Comparison of ENCODE assay signal across 8 mouse cellular contexts in genomic region chr12:85192461-85193108, GRCm38 (mm10). TPM values are rescaled to one million over a fixed set of nuclear protein-coding genes. Genes with fewer than 3 reads are reported as not detected.
DNase-seq lines count a peak whose midpoint lies in the region; ATAC-seq lines count a peak whose summit lies in the region.

No protein-coding gene starts in this region.

- H3K9me3 ChIP-seq in lung, embryonic 16.5 days (ENCODE audit: control insufficient read depth, low read length): no peaks in the 10 kb centered on the region

- no peak for ATAC-seq in CD4-positive, CD25-positive, alpha-beta regulatory T cell, adult 4 months
- ATAC-seq in lung, embryonic 16.5 days (ENCODE audit: low read depth): peak; percentile 44

- no peaks in the 10 kb centered on the region for H3K27me3 ChIP-seq in lung, embryonic 16.5 days (ENCODE audit: control insufficient read depth, insufficient read depth, low read depth, low read length)

- no peak overlapping the region for H3K4me3 ChIP-seq in lung, embryonic 16.5 days (ENCODE audit: low read length)

- H3K27ac ChIP-seq in lung, embryonic 16.5 days (ENCODE audit: low read length): peak overlapping the region; percentile 50; the same call in 1 of the 2 replicates

- WGBS in lung, embryonic 16.5 days: 18% methylated on average over 19 of the region's 19 CpGs

- no peaks in the 10 kb centered on the region for H3K36me3 ChIP-seq in lung, embryonic 16.5 days (ENCODE audit: control insufficient read depth, insufficient read depth, low read length)

- intact Hi-C loops in heart, postnatal 25 days (cut with DNase I): no loop called here

- peaks cover 36% of the 10 kb centered on the region for H3K4me1 ChIP-seq in lung, embryonic 16.5 days (replicated peaks; ENCODE audit: control insufficient read depth, insufficient read depth, low read length)

- peak overlapping the region; percentile 28; the same call in 1 of the 2 replicates for H3K4me2 ChIP-seq in lung, embryonic 16.5 days (ENCODE audit: low read depth, low read length)

- H3K9ac ChIP-seq in lung, embryonic 16.5 days (ENCODE audit: low read length): peak overlapping the region; percentile 49; the same call in 1 of the 2 replicates

- peak; percentile 32 for DNase-seq in CD4-positive, CD25-positive, alpha-beta regulatory T cell, adult 2 months (ENCODE audit: low read depth, low spot score)
- peak; percentile 46 for DNase-seq in testis, postnatal 10 days (ENCODE audit: low spot score)
- no peak for DNase-seq in testis, postnatal 14 days (ENCODE audit: low spot score)
- peak; percentile 68 for DNase-seq in heart, postnatal 25 days (ENCODE audit: low spot score)
- DNase-seq in thymus, postnatal 36 days: peak; percentile 73 to 87
- no peak for DNase-seq in frontal cortex, postnatal 10 days (ENCODE audit: low spot score in 2 of 2)

RNA-seq across cellular contexts. Expression of gene Pgf, which starts 15.0 kb away (rescaled TPM):
- polyA plus RNA-seq in CD4-positive, CD25-positive, alpha-beta regulatory T cell, adult 4 months (2017; shearing (Covaris generic)): not detected
- total RNA-seq in heart, postnatal 25 days (2021): 1 to 10 TPM; 3.3 to 4.4 TPM
- 9.7 and 9.9 TPM in 2 replicates for polyA plus RNA-seq in lung, embryonic 16.5 days (2015; fragmentation: Nextera tagmentation; extraction: Ambion mirVana)

RNA-seq across cellular contexts. Expression of gene Eif2b2, which starts 26.7 kb away (rescaled TPM):
- polyA plus RNA-seq in CD4-positive, CD25-positive, alpha-beta regulatory T cell, adult 4 months (2017; shearing (Covaris generic)): 10 to 100 TPM; 67.3 to 94.7 TPM
- total RNA-seq in heart, postnatal 25 days (2021): 10 to 100 TPM; 48.2 to 49.3 TPM
- polyA plus RNA-seq in lung, embryonic 16.5 days (2015; fragmentation: Nextera tagmentation; extraction: Ambion mirVana): 83.3 and 86.6 TPM in 2 replicates

RNA-seq across cellular contexts. Expression of gene Rps6kl1, which starts 41.5 kb away (rescaled TPM):
- under 1 TPM; 0.28 to 0.43 TPM for polyA plus RNA-seq in CD4-positive, CD25-positive, alpha-beta regulatory T cell, adult 4 months (2017; shearing (Covaris generic))
- total RNA-seq in heart, postnatal 25 days (2021): 1 to 10 TPM; 2.6 to 4.3 TPM
- polyA plus RNA-seq in lung, embryonic 16.5 days (2015; fragmentation: Nextera tagmentation; extraction: Ambion mirVana): 0.94 and 1.6 TPM in 2 replicates

Comparison
In these comparisons a context has a peak if more than half of its experiments do, and no peak if none do; other contexts are left out.
1. DNase-seq: peak in CD4-positive, CD25-positive, alpha-beta regulatory T cell, adult 2 months (single experiment), testis, postnatal 10 days (single experiment), heart, postnatal 25 days (single experiment) and thymus, postnatal 36 days (2 of 2); none in testis, postnatal 14 days (single experiment) and frontal cortex, postnatal 10 days (0 of 2).
2. RNA of gene Pgf, which starts 15.0 kb away (polyA plus RNA-seq): 9.7 to 9.9 TPM in lung, embryonic 16.5 days; not detected in CD4-positive, CD25-positive, alpha-beta regulatory T cell, adult 4 months; every median in the first group is over 10 times any median in the second.